Mouse (Mus musculus): ENCODE data around the gene Syn2. TPM values are rescaled to one million over a fixed set of nuclear protein-coding genes. Genes with fewer than 3 reads are reported as not detected.
A peak's percentile ranks its signal among the peaks of the same experiment; 100 is the strongest.

Gene Syn2
- polyA plus RNA-seq, 1 experiment from 2014 or later: 55.9 TPM

GRCm38 (mm10) chr6:115271866-115272271, 137.2 kb downstream of the Syn2 start:
- Histone ChIP-seq H3K9me3 (ENCODE audit: control insufficient read depth, low read length) (no peaks in the 10 kb centered on the region), H3K27me3 (replicated peaks; ENCODE audit: control insufficient read depth, insufficient read depth, low read length) (no peaks in the 10 kb centered on the region), H3K4me1 (ENCODE audit: control insufficient read depth, insufficient read depth, low read depth, low read length) (no peaks in the 10 kb centered on the region), H3K27ac (ENCODE audit: low read depth, low read length) (no peak overlapping the region), H3K4me2 (ENCODE audit: low read length) (no peak overlapping the region), H3K36me3 (ENCODE audit: control insufficient read depth, insufficient read depth, low read length) (no peaks in the 10 kb centered on the region), H3K4me3 (ENCODE audit: low read length) (no peak overlapping the region), H3K9ac (ENCODE audit: low read depth, low read length) (no peak overlapping the region)
- WGBS: 25% methylated on average over 4 of the region's 4 CpGs
- ATAC-seq: peak; percentile 63; the same call in 1 of the 2 replicates

- no peak overlapping the region for H3K9ac ChIP-seq (ENCODE audit: low read depth, low read length)
- H3K4me3 ChIP-seq (ENCODE audit: low read length): no peak overlapping the region
- no peak overlapping the region for H3K4me2 ChIP-seq (ENCODE audit: low read length)
- H3K27ac ChIP-seq (ENCODE audit: low read depth, low read length): no peak overlapping the region
- no peaks in the 10 kb centered on the region for H3K36me3 ChIP-seq (ENCODE audit: control insufficient read depth, insufficient read depth, low read length)
- no peaks in the 10 kb centered on the region for H3K27me3 ChIP-seq (replicated peaks; ENCODE audit: control insufficient read depth, insufficient read depth, low read length)
- H3K4me1 ChIP-seq (ENCODE audit: control insufficient read depth, insufficient read depth, low read depth, low read length): no peaks in the 10 kb centered on the region
- no peak for ATAC-seq
- WGBS: 82% methylated on average over 10 of the region's 10 CpGs
- H3K9me3 ChIP-seq (ENCODE audit: control insufficient read depth, low read length): no peaks in the 10 kb centered on the region
Observed at GRCm38 (mm10) chr6:115273346-115273745, 138.6 kb downstream of the Syn2 start.

- WGBS: 74% methylated on average over 9 of the region's 9 CpGs
- Histone ChIP-seq H3K27me3 (replicated peaks; ENCODE audit: control insufficient read depth, insufficient read depth, low read length) (no peaks in the 10 kb centered on the region), H3K4me1 (ENCODE audit: control insufficient read depth, insufficient read depth, low read depth, low read length) (no peaks in the 10 kb centered on the region), H3K9me3 (ENCODE audit: control insufficient read depth, low read length) (no peaks in the 10 kb centered on the region), H3K27ac (ENCODE audit: low read depth, low read length) (no peak overlapping the region), H3K4me2 (ENCODE audit: low read length) (no peak overlapping the region), H3K36me3 (ENCODE audit: control insufficient read depth, insufficient read depth, low read length) (no peaks in the 10 kb centered on the region), H3K4me3 (ENCODE audit: low read length) (no peak overlapping the region), H3K9ac (ENCODE audit: low read depth, low read length) (no peak overlapping the region)
- no peak for ATAC-seq
Observed at GRCm38 (mm10) chr6:115274705-115275104, 140.0 kb downstream of the Syn2 start.

- no peaks in the 10 kb centered on the region for H3K9me3 ChIP-seq (ENCODE audit: control insufficient read depth, low read length)
- no peak overlapping the region for H3K4me2 ChIP-seq (ENCODE audit: low read length)
- no peaks in the 10 kb centered on the region for H3K4me1 ChIP-seq (ENCODE audit: control insufficient read depth, insufficient read depth, low read depth, low read length)
- no peak for ATAC-seq
- 90% methylated on average over 10 of the region's 10 CpGs for WGBS
- H3K4me3 ChIP-seq (ENCODE audit: low read length): no peak overlapping the region
- H3K27me3 ChIP-seq (replicated peaks; ENCODE audit: control insufficient read depth, insufficient read depth, low read length): no peaks in the 10 kb centered on the region
- H3K27ac ChIP-seq (ENCODE audit: low read depth, low read length): no peak overlapping the region
- no peaks in the 10 kb centered on the region for H3K36me3 ChIP-seq (ENCODE audit: control insufficient read depth, insufficient read depth, low read length)
- H3K9ac ChIP-seq (ENCODE audit: low read depth, low read length): no peak overlapping the region
Observed at GRCm38 (mm10) chr6:115275116-115275815, 140.6 kb downstream of the Syn2 start.

GRCm38 (mm10) chr6:115278086-115278485, 143.4 kb downstream of the Syn2 start:
- Histone ChIP-seq H3K9me3 (ENCODE audit: control insufficient read depth, low read length) (no peaks in the 10 kb centered on the region), H3K4me3 (ENCODE audit: low read length) (no peak overlapping the region), H3K4me2 (ENCODE audit: low read length) (no peak overlapping the region), H3K36me3 (ENCODE audit: control insufficient read depth, insufficient read depth, low read length) (peaks cover 9% of the 10 kb centered on the region), H3K27ac (ENCODE audit: low read depth, low read length) (no peak overlapping the region), H3K27me3 (replicated peaks; ENCODE audit: control insufficient read depth, insufficient read depth, low read length) (no peaks in the 10 kb centered on the region), H3K4me1 (ENCODE audit: control insufficient read depth, insufficient read depth, low read depth, low read length) (no peaks in the 10 kb centered on the region), H3K9ac (ENCODE audit: low read depth, low read length) (no peak overlapping the region)
- WGBS: 72% methylated on average over 8 of the region's 8 CpGs
- no peak for ATAC-seq

- Histone ChIP-seq H3K4me1 (ENCODE audit: control insufficient read depth, insufficient read depth, low read depth, low read length) (no peaks in the 10 kb centered on the region), H3K9ac (ENCODE audit: low read depth, low read length) (no peak overlapping the region), H3K27me3 (replicated peaks; ENCODE audit: control insufficient read depth, insufficient read depth, low read length) (no peaks in the 10 kb centered on the region), H3K27ac (ENCODE audit: low read depth, low read length) (no peak overlapping the region), H3K9me3 (ENCODE audit: control insufficient read depth, low read length) (no peaks in the 10 kb centered on the region), H3K4me3 (ENCODE audit: low read length) (no peak overlapping the region), H3K36me3 (ENCODE audit: control insufficient read depth, insufficient read depth, low read length) (peaks cover 9% of the 10 kb centered on the region), H3K4me2 (ENCODE audit: low read length) (no peak overlapping the region)
- 67% methylated on average over 2 of the region's 2 CpGs for WGBS
- ATAC-seq: no peak
Observed at GRCm38 (mm10) chr6:115279639-115280038, 144.9 kb downstream of the Syn2 start.

GRCm38 (mm10) chr6:115284153-115284552, 149.5 kb downstream of the Syn2 start:
- no peaks in the 10 kb centered on the region for H3K4me1 ChIP-seq (ENCODE audit: control insufficient read depth, insufficient read depth, low read depth, low read length)
- no peak for ATAC-seq
- H3K4me2 ChIP-seq (ENCODE audit: low read length): no peak overlapping the region
- no peaks in the 10 kb centered on the region for H3K9me3 ChIP-seq (ENCODE audit: control insufficient read depth, low read length)
- peaks cover 9% of the 10 kb centered on the region for H3K36me3 ChIP-seq (ENCODE audit: control insufficient read depth, insufficient read depth, low read length)
- no peak overlapping the region for H3K4me3 ChIP-seq (ENCODE audit: low read length)
- 97% methylated on average over 2 of the region's 2 CpGs for WGBS
- no peaks in the 10 kb centered on the region for H3K27me3 ChIP-seq (replicated peaks; ENCODE audit: control insufficient read depth, insufficient read depth, low read length)
- no peak overlapping the region for H3K9ac ChIP-seq (ENCODE audit: low read depth, low read length)
- no peak overlapping the region for H3K27ac ChIP-seq (ENCODE audit: low read depth, low read length)

- H3K4me2 ChIP-seq (ENCODE audit: low read length): no peak overlapping the region
- peaks cover 9% of the 10 kb centered on the region for H3K36me3 ChIP-seq (ENCODE audit: control insufficient read depth, insufficient read depth, low read length)
- no peaks in the 10 kb centered on the region for H3K9me3 ChIP-seq (ENCODE audit: control insufficient read depth, low read length)
- 86% methylated on average over 6 of the region's 6 CpGs for WGBS
- no peak overlapping the region for H3K4me3 ChIP-seq (ENCODE audit: low read length)
- no peak overlapping the region for H3K9ac ChIP-seq (ENCODE audit: low read depth, low read length)
- no peak for ATAC-seq
- H3K27ac ChIP-seq (ENCODE audit: low read depth, low read length): no peak overlapping the region
- H3K27me3 ChIP-seq (replicated peaks; ENCODE audit: control insufficient read depth, insufficient read depth, low read length): no peaks in the 10 kb centered on the region
- no peaks in the 10 kb centered on the region for H3K4me1 ChIP-seq (ENCODE audit: control insufficient read depth, insufficient read depth, low read depth, low read length)
Observed at GRCm38 (mm10) chr6:115286441-115286840, 151.7 kb downstream of the Syn2 start.

GRCm38 (mm10) chr6:115288223-115288622, 153.5 kb downstream of the Syn2 start:
- no peaks in the 10 kb centered on the region for H3K27me3 ChIP-seq (replicated peaks; ENCODE audit: control insufficient read depth, insufficient read depth, low read length)
- H3K9ac ChIP-seq (ENCODE audit: low read depth, low read length): no peak overlapping the region
- H3K36me3 ChIP-seq (ENCODE audit: control insufficient read depth, insufficient read depth, low read length): no peaks in the 10 kb centered on the region
- H3K4me3 ChIP-seq (ENCODE audit: low read length): no peak overlapping the region
- no peak for ATAC-seq
- no peak overlapping the region for H3K27ac ChIP-seq (ENCODE audit: low read depth, low read length)
- H3K4me1 ChIP-seq (ENCODE audit: control insufficient read depth, insufficient read depth, low read depth, low read length): no peaks in the 10 kb centered on the region
- H3K9me3 ChIP-seq (ENCODE audit: control insufficient read depth, low read length): no peaks in the 10 kb centered on the region
- no peak overlapping the region for H3K4me2 ChIP-seq (ENCODE audit: low read length)
- 96% methylated on average over 3 of the region's 3 CpGs for WGBS
